ENCODE assay signal across 18 mouse cellular contexts in the genomic region with DNA sequence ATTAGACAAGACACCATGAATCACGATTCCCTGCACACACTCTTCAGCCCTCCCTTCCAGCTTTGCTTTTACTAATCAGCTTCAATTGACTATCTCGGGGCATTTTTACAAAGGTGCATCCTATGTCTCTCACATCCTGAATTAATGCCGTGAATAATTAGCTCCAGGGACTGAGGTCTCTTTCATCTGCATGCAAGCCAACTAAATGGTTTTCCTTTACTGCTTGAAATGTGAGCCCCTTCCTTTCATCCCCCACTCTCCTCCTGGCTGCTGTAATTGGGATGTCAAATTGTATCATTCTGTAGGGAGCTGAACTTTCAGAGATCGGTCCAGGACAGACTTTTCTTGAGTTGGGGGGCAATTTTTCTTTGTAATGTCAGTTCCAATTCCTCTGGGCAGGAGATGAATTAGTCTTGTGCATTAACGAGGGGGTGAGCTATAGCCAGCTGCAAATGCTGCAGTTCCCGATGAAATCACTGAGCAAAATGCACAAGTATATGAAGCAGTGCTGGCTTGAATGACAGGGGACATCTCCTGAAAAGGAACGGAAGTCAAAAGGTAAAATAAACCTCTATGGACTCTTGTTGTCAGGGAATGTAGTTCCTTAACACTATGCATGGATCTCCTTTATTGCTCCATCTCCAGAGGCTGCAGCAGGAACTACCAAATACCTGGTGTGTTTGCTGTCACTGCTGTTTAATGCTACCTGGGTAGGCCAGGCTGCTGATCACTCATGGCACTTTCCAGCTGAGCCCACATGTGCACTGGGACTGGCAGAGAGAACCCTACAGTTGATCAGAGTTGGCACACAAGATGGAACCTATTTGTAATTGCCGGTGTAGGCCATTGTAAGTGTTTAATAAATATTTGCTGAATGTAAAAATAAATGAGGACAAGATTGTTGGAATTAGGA.
DNase-seq lines count a peak whose midpoint lies in the region; ATAC-seq lines count a peak whose summit lies in the region.
"Had no signal": no experiment of that assay in that cellular context is flagged by ENCODE, and none has a peak within 500 bp of the region (broad histone marks: within the 10 kb centered on the region; RNA-seq: fewer than 3 reads in every experiment).

No protein-coding gene starts in this region.

- H3K9ac ChIP-seq in forebrain, embryonic 16.5 days (replicated peaks; ENCODE audit: low read depth, low read length), result no peak overlapping the region
- no peak overlapping the region for H3K9ac ChIP-seq in midbrain, embryonic 15.5 days
- H3K9ac ChIP-seq: heart, embryonic 13.5 days; liver, embryonic 14.5 days had no signal

- H3K27me3 ChIP-seq in embryonic facial prominence, embryonic 10.5 days (replicated peaks; ENCODE audit: low read depth, poor library complexity, severe bottlenecking), result no peaks in the 10 kb centered on the region
- no peaks in the 10 kb centered on the region for H3K27me3 ChIP-seq in forebrain, embryonic 16.5 days (replicated peaks; ENCODE audit: control insufficient read depth, insufficient read depth, low read length)
- no peaks in the 10 kb centered on the region for H3K27me3 ChIP-seq in midbrain, embryonic 15.5 days (replicated peaks)
- H3K27me3 ChIP-seq: heart, embryonic 13.5 days had no signal

- ATAC-seq in forebrain, embryonic 16.5 days, result no peak
- ATAC-seq in midbrain, embryonic 15.5 days (replicated peaks), result peak; percentile 82

- H3K9me3 ChIP-seq in embryonic facial prominence, embryonic 10.5 days, result no peaks in the 10 kb centered on the region
- no peaks in the 10 kb centered on the region for H3K9me3 ChIP-seq in forebrain, embryonic 16.5 days (ENCODE audit: control insufficient read depth, low read length)
- H3K9me3 ChIP-seq in midbrain, embryonic 15.5 days, result no peaks in the 10 kb centered on the region
- H3K9me3 ChIP-seq: heart, embryonic 13.5 days had no signal

- H3K4me3 ChIP-seq in embryonic facial prominence, embryonic 10.5 days, result no peak overlapping the region
- no peak overlapping the region for H3K4me3 ChIP-seq in forebrain, embryonic 16.5 days (replicated peaks; ENCODE audit: low read length)
- no peak overlapping the region for H3K4me3 ChIP-seq in midbrain, embryonic 15.5 days
- H3K4me3 ChIP-seq: heart, embryonic 13.5 days; myocyte had no signal

- H3K4me2 ChIP-seq in forebrain, embryonic 16.5 days (ENCODE audit: low read length), result peak overlapping the region; percentile 5; the same call in 1 of the 2 replicates
- peak overlapping the region; percentile 13; the same call in 1 of the 2 replicates for H3K4me2 ChIP-seq in midbrain, embryonic 15.5 days
- H3K4me2 ChIP-seq: heart, embryonic 13.5 days had no signal

- peak; percentile 51 for DNase-seq in embryo, embryonic 10 days (ENCODE audit: low spot score)
- DNase-seq in embryonic facial prominence, embryonic 10.5 days (ENCODE audit: low spot score), result peak; percentile 57
- no peak for DNase-seq in cerebellum, adult 18-20 months
- DNase-seq in kidney, postnatal 36 days, result no peak
- no peak for DNase-seq in kidney, postnatal 25 days
- no peak for DNase-seq in left cerebral cortex, adult 11 months (ENCODE audit: low spot score)
- DNase-seq: adrenal gland, postnatal 36 days; cerebellum, postnatal 36 days; gastrocnemius, postnatal 25 days; kidney, adult 9 months; left cerebral cortex, postnatal 4 days; lung, postnatal 14 days; thymus, postnatal 36 days had no signal

- H3K27ac ChIP-seq in embryonic facial prominence, embryonic 10.5 days (replicated peaks), result no peak overlapping the region
- H3K27ac ChIP-seq in forebrain, embryonic 16.5 days (ENCODE audit: low read length), result no peak overlapping the region
- peak overlapping the region; percentile 45; the same call in 1 of the 2 replicates for H3K27ac ChIP-seq in midbrain, embryonic 15.5 days
- H3K27ac ChIP-seq: heart, embryonic 13.5 days; liver, embryonic 14.5 days had no signal

- 20% methylated on average over 8 of the region's 8 CpGs for WGBS in embryonic facial prominence, embryonic 10.5 days
- WGBS in forebrain, embryonic 16.5 days, result 13% methylated on average over 8 of the region's 8 CpGs
- 17% methylated on average over 8 of the region's 8 CpGs for WGBS in midbrain, embryonic 15.5 days

- H3K36me3 ChIP-seq in embryonic facial prominence, embryonic 10.5 days (replicated peaks), result no peaks in the 10 kb centered on the region
- H3K36me3 ChIP-seq in forebrain, embryonic 16.5 days (ENCODE audit: control insufficient read depth, insufficient read depth), result no peaks in the 10 kb centered on the region
- no peaks in the 10 kb centered on the region for H3K36me3 ChIP-seq in midbrain, embryonic 15.5 days (replicated peaks)
- H3K36me3 ChIP-seq: heart, embryonic 13.5 days had no signal

- H3K4me1 ChIP-seq in embryonic facial prominence, embryonic 10.5 days, result peaks cover 36% of the 10 kb centered on the region
- H3K4me1 ChIP-seq in forebrain, embryonic 16.5 days (replicated peaks; ENCODE audit: control insufficient read depth, insufficient read depth, low read length), result peaks cover 5% of the 10 kb centered on the region
- H3K4me1 ChIP-seq in midbrain, embryonic 15.5 days, result peaks cover 10% of the 10 kb centered on the region
- H3K4me1 ChIP-seq: heart, embryonic 13.5 days had no signal

Comparison
In these comparisons a context has a peak if more than half of its experiments do, and no peak if none do; other contexts are left out.
1. DNase-seq: peak in embryo, embryonic 10 days (single experiment) and embryonic facial prominence, embryonic 10.5 days (single experiment); none in cerebellum, adult 18-20 months (0 of 2), kidney, postnatal 36 days (0 of 2), kidney, postnatal 25 days (0 of 2) and left cerebral cortex, adult 11 months (single experiment).